In genomic region chr1:74058309-74058708, GRCm38 (mm10) we compare ENCODE assay signal across 16 mouse cellular contexts.
DNase-seq lines count a peak whose midpoint lies in the region; ATAC-seq and TF ChIP-seq lines count a peak whose summit lies in the region.
"Had no signal": no experiment of that assay in that cellular context is flagged by ENCODE, and none has a peak within 500 bp of the region (broad histone marks: within the 10 kb centered on the region; RNA-seq: fewer than 3 reads in every experiment).

No protein-coding gene starts in this region.

- peak; percentile 62 for ATAC-seq in kidney, embryonic 16.5 days (ENCODE audit: low FRiP score, low TSS enrichment)
- ATAC-seq: forebrain, embryonic 13.5 days; inflammation-experienced regulatory T-cells, adult 6 months; midbrain, embryonic 15.5 days had no signal

- H3K27me3 ChIP-seq in heart, adult 2 months (ENCODE audit: control insufficient read depth, insufficient read depth, low read length): no peaks in the 10 kb centered on the region
- H3K27me3 ChIP-seq in kidney, embryonic 16.5 days (ENCODE audit: insufficient read depth, low read length): no peaks in the 10 kb centered on the region
- H3K27me3 ChIP-seq: forebrain, embryonic 13.5 days; limb, embryonic 15.5 days; lung, embryonic 15.5 days; midbrain, embryonic 15.5 days had no signal

- H3K4me2 ChIP-seq in kidney, embryonic 16.5 days (replicated peaks; ENCODE audit: low read depth, low read length): no peak overlapping the region
- H3K4me2 ChIP-seq: forebrain, embryonic 13.5 days; limb, embryonic 15.5 days; lung, embryonic 15.5 days; midbrain, embryonic 15.5 days had no signal

- no peak overlapping the region for H3K4me3 ChIP-seq in heart, adult 2 months
- H3K4me3 ChIP-seq in kidney, embryonic 16.5 days (ENCODE audit: low read length): no peak overlapping the region
- H3K4me3 ChIP-seq: forebrain, embryonic 13.5 days; limb, embryonic 15.5 days; lung, embryonic 15.5 days; midbrain, embryonic 15.5 days had no signal

- TF ChIP-seq CTCF in heart, adult 2 months (IDR thresholded peaks at IDR 0.05): no peak; the same call in 1 of the 2 replicates

- no peaks in the 10 kb centered on the region for H3K9me3 ChIP-seq in kidney, embryonic 16.5 days (ENCODE audit: low read length)
- H3K9me3 ChIP-seq: forebrain, embryonic 13.5 days; limb, embryonic 15.5 days; lung, embryonic 15.5 days; midbrain, embryonic 15.5 days had no signal

- intact Hi-C loops in heart, adult 2 months (cut with DNase I): no loop called here
- intact Hi-C loops in heart, postnatal 10 days (cut with DNase I): no loop called here

- TF ChIP-seq POLR2A in heart, adult 2 months (IDR thresholded peaks at IDR 0.05; ENCODE audit: insufficient read depth, low read depth, low read length): no peak

- no peak for TF ChIP-seq EP300 in heart, adult 2 months (IDR thresholded peaks at IDR 0.05; ENCODE audit: insufficient read depth, low read depth, low read length)

- H3K79me2 ChIP-seq in heart, adult 2 months (replicated peaks; ENCODE audit: control insufficient read depth, insufficient read depth, low read length): no peaks in the 10 kb centered on the region

- 41% methylated on average over 4 of the region's 4 CpGs for WGBS in heart, adult 2 months
- 66% methylated on average over 4 of the region's 4 CpGs for WGBS in kidney, embryonic 16.5 days

- no peak for DNase-seq in heart, adult 2 months
- no peak for DNase-seq in heart, postnatal 10 days
- peak; percentile 40 for DNase-seq in ovary, adult 18-20 months (ENCODE audit: low spot score)
- DNase-seq in ovary, postnatal 14 days (ENCODE audit: low spot score): no peak
- DNase-seq in urinary bladder, postnatal 36 days (ENCODE audit: low spot score in 2 of 2): no peak
- DNase-seq in urinary bladder, postnatal 10 days (ENCODE audit: low spot score): no peak
- DNase-seq: B cell, adult 2 months; cerebellum, adult 9-10 months; layer of hippocampus, adult 9-11 months; thymus, postnatal 14 days had no signal

- no peaks in the 10 kb centered on the region for H3K36me3 ChIP-seq in heart, adult 2 months (ENCODE audit: control insufficient read depth, insufficient read depth, low read length)
- no peaks in the 10 kb centered on the region for H3K36me3 ChIP-seq in kidney, embryonic 16.5 days (ENCODE audit: insufficient read depth, low read length)
- H3K36me3 ChIP-seq: lung, embryonic 15.5 days; midbrain, embryonic 15.5 days had no signal

- H3K9ac ChIP-seq in heart, adult 2 months (ENCODE audit: low read depth, low read length): no peak overlapping the region
- no peak overlapping the region for H3K9ac ChIP-seq in kidney, embryonic 16.5 days (replicated peaks; ENCODE audit: low read length)
- H3K9ac ChIP-seq: forebrain, embryonic 13.5 days; limb, embryonic 15.5 days; lung, embryonic 15.5 days; midbrain, embryonic 15.5 days had no signal

- peaks cover 19% of the 10 kb centered on the region for H3K4me1 ChIP-seq in heart, adult 2 months (ENCODE audit: control insufficient read depth, insufficient read depth, low read length)
- peaks cover 42% of the 10 kb centered on the region for H3K4me1 ChIP-seq in kidney, embryonic 16.5 days (ENCODE audit: insufficient read depth, low read length)
- H3K4me1 ChIP-seq: midbrain, embryonic 15.5 days had no signal

- H3K27ac ChIP-seq in heart, adult 2 months: 0 out of 2 replicates have a peak overlapping the region, but pooled peaks have one; percentile 17
- H3K27ac ChIP-seq in kidney, embryonic 16.5 days (ENCODE audit: low read length): no peak overlapping the region
- H3K27ac ChIP-seq: forebrain, embryonic 13.5 days; limb, embryonic 15.5 days; lung, embryonic 15.5 days; midbrain, embryonic 15.5 days had no signal
